Mouse (Mus musculus): Measurements from ENCODE around the gene Fam227b.

Fam227b gene

GRCm38 (mm10) chr2:125975808-125976345 lies 175.9 kb downstream of the Fam227b start:
- DNase-seq = peak; percentile 88

GRCm38 (mm10) chr2:125975206-125975605 lies 176.6 kb downstream of the Fam227b start:
- DNase-seq = peak; percentile 67

GRCm38 (mm10) chr2:125973207-125973606 lies 178.6 kb downstream of the Fam227b start:
- DNase-seq = no peak

- no peak for DNase-seq
Observed at GRCm38 (mm10) chr2:125968811-125969210, 183.0 kb downstream of the Fam227b start.

- no peak for DNase-seq
Observed at GRCm38 (mm10) chr2:125948195-125948594, 203.6 kb downstream of the Fam227b start.

- DNase-seq = peak; percentile 43
Observed at GRCm38 (mm10) chr2:125943301-125943700, 208.5 kb downstream of the Fam227b start.

- DNase-seq = peak; percentile 88
Observed at GRCm38 (mm10) chr2:125941111-125941785, 210.6 kb downstream of the Fam227b start.

GRCm38 (mm10) chr2:125938993-125939642 lies 212.7 kb downstream of the Fam227b start:
- no peak for DNase-seq

- peak; percentile 66 for DNase-seq
Observed at GRCm38 (mm10) chr2:125936396-125936795, 215.4 kb downstream of the Fam227b start.

GRCm38 (mm10) chr2:125933977-125934376 lies 217.8 kb downstream of the Fam227b start:
- peak; percentile 76 for DNase-seq
